Mouse (Mus musculus) neural tube, embryonic 13.5 days (tissue): ENCODE measurements around the gene Zfp444. TPM values are rescaled to one million over a fixed set of nuclear protein-coding genes. Genes with fewer than 3 reads are reported as not detected.
A peak's percentile ranks its signal among the peaks of the same experiment; 100 is the strongest.

Source experiments
- ATAC-seq: fragments of 200-750 bp; cut with Nextera tagmentation; 2 replicates; pipeline ENCODE4 v1.8.0; 2017; ENCODE audit warnings: low read depth, mild to moderate bottlenecking, moderate TSS enrichment, moderate library complexity
- H3K27ac ChIP-seq: fragments of 300-500 bp; sonication (generic); replicated peaks from 2 replicates; pipeline ENCODE4 v1.5.1; 2015; ENCODE audit warnings: moderate library complexity, mild to moderate bottlenecking, inconsistent platforms
- H3K27me3 ChIP-seq: fragments of 300-500 bp; sonication (generic); 2 replicates; pipeline ENCODE4 v1.6.1; 2015; ENCODE audit warnings: mild to moderate bottlenecking, inconsistent platforms
- H3K36me3 ChIP-seq: fragments of 300-500 bp; sonication (generic); 2 replicates; pipeline ENCODE4 v1.6.1; 2015; ENCODE audit warnings: mild to moderate bottlenecking, inconsistent platforms
- H3K4me1 ChIP-seq: fragments of 300-500 bp; sonication (generic); replicated peaks from 2 replicates; pipeline ENCODE4 v1.6.1; 2015; ENCODE audit warnings: inconsistent platforms
- H3K4me2 ChIP-seq: fragments of 300-500 bp; sonication (generic); 2 replicates; pipeline ENCODE4 v1.6.1; 2015; ENCODE audit warnings: inconsistent platforms, mild to moderate bottlenecking, moderate library complexity
- H3K4me3 ChIP-seq: fragments of 300-500 bp; sonication (generic); 2 replicates; pipeline ENCODE4 v1.5.1; 2015; ENCODE audit warnings: mild to moderate bottlenecking, inconsistent platforms
- H3K9ac ChIP-seq: fragments of 300-500 bp; sonication (generic); 2 replicates; pipeline ENCODE4 v1.6.1; 2015; ENCODE audit warnings: moderate library complexity, mild to moderate bottlenecking, inconsistent platforms
- H3K9me3 ChIP-seq: fragments of 300-500 bp; sonication (generic); 2 replicates; pipeline ENCODE4 v1.6.1; 2016; ENCODE audit warnings: inconsistent platforms
- WGBS: fragments of 180-500 bp; shearing (Covaris S2); methylation state at CpG from one replicate; pipeline ENCODE4 v1.1.7; 2015; 5-methylcytosine and 5-hydroxymethylcytosine counted together
- polyA plus RNA-seq: library from polyadenylated mRNA; unstranded; fragments of >200 nt; fragmentation: Nextera tagmentation; extraction: Ambion mirVana; gene quantifications from 2 replicates; pipeline ENCODE4 v1.2.1, GENCODE M21; 2015

The Zfp444 gene
- polyA plus RNA-seq, 1 experiment from 2014 or later = 81.0 TPM

DNA sequence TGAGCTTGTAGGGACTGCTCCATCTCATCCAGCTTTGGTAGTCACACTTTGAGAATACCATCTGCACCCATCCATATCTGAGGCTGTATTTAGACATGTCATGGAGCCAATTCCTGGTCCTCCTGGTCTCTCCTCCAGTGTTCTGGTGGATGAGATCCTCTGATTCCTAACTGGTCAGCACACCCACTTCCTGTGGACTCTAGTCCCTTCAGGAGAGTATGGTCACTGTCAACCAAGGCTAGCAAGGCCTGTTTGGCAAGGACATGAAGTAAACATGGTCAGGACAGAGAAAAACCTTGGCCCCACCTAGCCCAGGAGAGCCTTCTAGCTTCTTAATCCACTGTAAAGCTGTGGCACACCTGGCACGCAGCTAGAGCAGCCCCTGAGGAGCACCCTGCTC, 20.8 kb upstream of the Zfp444 start:
- Histone ChIP-seq H3K27me3 (no peaks in the 10 kb centered on the region), H3K4me3 (no peak overlapping the region), H3K36me3 (no peaks in the 10 kb centered on the region), H3K27ac (no peak overlapping the region), H3K9me3 (no peaks in the 10 kb centered on the region), H3K4me2 (no peak overlapping the region), H3K4me1 (peaks cover 57% of the 10 kb centered on the region), H3K9ac (no peak overlapping the region)
- ATAC-seq = no peak
- WGBS = 83% methylated on average over 1 of the region's 1 CpGs

DNA sequence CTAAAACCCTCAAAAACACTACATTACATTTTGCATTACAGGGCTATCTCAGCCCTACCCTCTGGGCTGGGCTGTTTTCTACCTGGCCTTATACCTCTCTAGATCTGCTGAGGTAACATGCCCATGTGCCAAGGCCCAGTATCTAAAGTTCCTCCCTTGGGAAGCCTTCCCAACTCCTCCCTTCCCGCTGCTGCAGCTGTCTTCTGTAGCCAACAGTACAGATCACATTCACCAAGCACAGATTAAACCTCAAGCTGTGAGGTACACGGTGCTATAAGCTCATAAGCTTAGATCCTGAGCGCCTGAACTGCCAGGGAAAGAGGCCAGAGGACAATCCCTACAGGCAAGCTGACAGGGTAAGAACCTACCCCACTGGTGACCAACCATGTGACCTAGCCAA, 20.0 kb upstream of the Zfp444 start:
- no peak overlapping the region for H3K27ac ChIP-seq
- peaks cover 63% of the 10 kb centered on the region for H3K4me1 ChIP-seq
- no peaks in the 10 kb centered on the region for H3K36me3 ChIP-seq
- H3K4me2 ChIP-seq = no peak overlapping the region
- H3K4me3 ChIP-seq = no peak overlapping the region
- no peak for ATAC-seq
- H3K9me3 ChIP-seq = no peaks in the 10 kb centered on the region
- no peak overlapping the region for H3K9ac ChIP-seq
- WGBS = 85% methylated on average over 3 of the region's 3 CpGs
- no peaks in the 10 kb centered on the region for H3K27me3 ChIP-seq

DNA sequence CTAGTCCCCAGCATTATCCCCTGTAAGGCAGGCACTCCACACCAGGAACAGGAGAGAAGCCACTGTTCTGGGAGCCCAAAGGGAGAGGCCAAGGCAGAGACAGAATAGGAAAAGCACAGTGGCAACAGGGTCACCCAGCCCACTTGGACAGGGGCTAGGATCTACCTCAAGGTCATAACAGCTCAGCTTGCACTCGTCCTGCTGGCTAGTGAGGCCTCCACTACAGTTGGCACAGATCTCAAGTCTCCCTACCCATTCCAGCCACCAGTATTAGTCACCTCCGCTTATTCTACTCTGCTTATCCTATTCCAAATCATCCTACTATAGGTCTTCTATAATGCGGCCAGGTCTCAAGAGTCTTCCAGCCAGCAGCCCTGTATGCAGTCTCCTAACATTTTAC, 18.9 kb upstream of the Zfp444 start:
- Histone ChIP-seq H3K4me3 (no peak overlapping the region), H3K4me1 (peaks cover 56% of the 10 kb centered on the region), H3K9me3 (no peaks in the 10 kb centered on the region), H3K36me3 (no peaks in the 10 kb centered on the region), H3K9ac (no peak overlapping the region), H3K27me3 (no peaks in the 10 kb centered on the region), H3K27ac (no peak overlapping the region), H3K4me2 (no peak overlapping the region)
- WGBS = 97% methylated on average over 3 of the region's 3 CpGs
- no peak for ATAC-seq

DNA sequence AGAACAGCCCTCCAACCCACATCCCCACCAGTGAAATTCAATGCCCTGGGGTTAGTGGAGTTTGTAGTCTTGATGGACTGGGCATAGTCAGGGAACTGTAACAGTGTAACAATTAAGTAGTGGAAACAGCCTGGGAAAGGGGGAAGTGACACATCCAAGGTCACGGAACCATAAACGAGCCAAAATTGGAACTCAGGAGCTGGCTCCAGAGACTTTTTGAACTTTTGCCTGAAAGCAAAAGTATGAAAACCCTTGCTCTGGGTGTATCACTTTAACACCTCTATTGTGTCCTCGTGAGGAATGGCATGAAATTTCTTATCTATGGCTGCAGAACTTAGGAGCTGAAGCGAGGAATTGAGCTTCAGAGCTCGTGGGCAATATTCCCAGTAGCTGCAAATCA, 17.9 kb upstream of the Zfp444 start:
- Histone ChIP-seq H3K27me3 (no peaks in the 10 kb centered on the region), H3K4me3 (peak overlapping the region; percentile 83), H3K4me1 (peaks cover 46% of the 10 kb centered on the region), H3K36me3 (no peaks in the 10 kb centered on the region), H3K4me2 (peak overlapping the region; percentile 96), H3K27ac (no peak overlapping the region), H3K9ac (peak overlapping the region; percentile 92; the same call in 1 of the 2 replicates), H3K9me3 (no peaks in the 10 kb centered on the region)
- no peak for ATAC-seq
- WGBS = 86% methylated on average over 5 of the region's 5 CpGs

DNA sequence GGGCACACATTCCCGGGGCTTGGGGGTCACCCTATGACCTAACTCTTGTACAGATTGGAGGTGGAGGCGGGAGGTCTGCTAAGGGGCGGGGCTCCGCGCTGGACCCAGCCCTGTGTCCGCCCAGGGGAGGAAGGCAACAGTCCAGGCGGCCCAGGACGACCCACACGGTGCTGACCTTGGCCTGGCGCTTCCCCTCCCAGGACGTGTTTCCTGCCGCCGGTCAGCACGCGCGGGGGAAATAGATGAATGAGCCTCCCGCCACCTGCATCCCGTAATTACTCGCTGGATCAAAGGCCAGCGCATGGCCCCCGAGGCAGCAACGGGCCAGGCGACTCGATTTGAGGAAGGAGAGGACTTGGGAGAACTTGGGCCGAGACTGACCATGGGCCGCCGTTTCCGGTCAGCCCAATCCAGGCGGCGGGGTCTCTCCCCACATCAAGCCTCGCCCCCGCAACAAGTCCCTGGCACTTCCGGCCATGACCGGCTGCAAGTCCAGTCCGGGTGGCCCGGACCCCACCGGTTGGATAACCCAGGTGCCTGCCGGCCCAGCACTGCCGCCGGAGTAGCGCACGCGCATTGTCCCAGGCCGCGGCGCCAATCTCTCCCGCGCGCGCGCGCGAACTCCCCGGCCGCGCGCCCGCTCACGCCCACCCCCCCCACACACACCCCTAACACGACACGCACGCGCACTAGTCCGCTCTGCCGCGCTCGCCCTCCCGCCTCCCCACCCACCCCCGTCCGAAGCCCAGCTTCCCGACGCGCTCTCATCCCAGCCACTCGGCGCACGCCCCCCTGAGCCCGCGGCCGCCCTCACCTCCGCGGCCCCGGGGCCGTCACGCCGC, 16.8 kb upstream of the Zfp444 start:
- WGBS = under 1% methylated on average over 76 of the region's 85 CpGs
- H3K4me2 ChIP-seq = peak overlapping the region; percentile 96
- H3K4me1 ChIP-seq = peaks cover 44% of the 10 kb centered on the region
- H3K36me3 ChIP-seq = no peaks in the 10 kb centered on the region
- H3K27ac ChIP-seq = peak overlapping the region; percentile 97
- H3K9ac ChIP-seq = peak overlapping the region; percentile 92
- peak; percentile 81 for ATAC-seq
- H3K4me3 ChIP-seq = peak overlapping the region; percentile 83
- H3K27me3 ChIP-seq = no peaks in the 10 kb centered on the region
- no peaks in the 10 kb centered on the region for H3K9me3 ChIP-seq

DNA sequence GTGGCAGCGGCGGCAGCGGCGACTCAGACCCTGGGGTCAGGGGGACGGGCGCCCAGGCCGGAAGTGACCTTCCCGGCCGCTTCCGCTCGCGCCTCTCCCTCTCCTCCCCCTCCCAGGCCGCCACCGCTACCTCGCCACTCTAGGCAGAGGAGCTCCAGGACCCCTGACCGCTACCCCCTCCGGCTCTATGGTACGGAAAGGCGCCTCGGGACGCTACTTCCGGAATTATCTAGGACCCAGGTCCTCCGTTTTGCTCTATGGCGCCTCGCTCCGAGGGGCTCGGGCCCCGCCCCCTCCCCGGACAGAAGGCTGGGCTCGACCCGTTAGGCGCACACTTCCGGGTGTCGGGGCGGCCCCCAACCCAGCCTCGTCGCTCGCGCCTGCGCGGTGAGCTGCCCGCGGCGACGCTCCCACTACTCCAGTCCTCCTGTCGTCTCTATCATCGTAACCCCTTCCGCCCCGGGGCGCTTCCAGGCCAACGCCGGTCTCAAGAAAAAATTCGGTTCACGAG, 16.1 kb upstream of the Zfp444 start, which contains the start of gene Zfp787:
Gene Zfp787 (minus strand): TSS at position 97 of the 511 bp plus-strand sequence.
- WGBS = under 1% methylated on average over 49 of the region's 54 CpGs
- peaks cover 42% of the 10 kb centered on the region for H3K4me1 ChIP-seq

DNA sequence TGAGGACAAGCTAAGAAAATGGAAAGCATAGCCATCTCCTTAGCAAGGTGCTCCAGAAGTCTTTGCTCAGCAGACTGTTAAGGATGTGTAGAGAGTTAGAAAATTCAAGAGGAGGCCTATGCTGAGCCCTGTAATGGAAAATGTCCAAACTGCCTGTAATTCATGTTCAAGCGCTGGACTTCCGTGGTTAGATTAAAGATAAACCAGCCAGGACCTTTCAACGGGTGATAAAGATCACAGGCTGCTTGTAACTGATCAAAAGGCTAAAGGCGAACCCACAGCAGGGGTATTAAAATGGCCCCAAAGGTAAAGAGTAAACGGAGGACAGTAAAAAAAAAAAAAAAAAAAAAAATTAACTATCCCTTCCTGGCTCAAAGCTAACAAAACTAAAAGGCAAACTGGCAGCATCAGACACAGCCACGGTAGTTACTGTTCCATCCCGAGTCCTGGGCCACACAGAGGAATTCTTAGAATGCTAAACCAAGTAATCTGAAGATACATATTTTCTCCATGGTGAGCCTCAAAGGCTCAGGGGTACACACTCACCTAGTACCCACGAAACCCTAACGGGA, 15.0 kb upstream of the Zfp444 start:
- no peaks in the 10 kb centered on the region for H3K9me3 ChIP-seq
- H3K27me3 ChIP-seq = no peaks in the 10 kb centered on the region
- no peak overlapping the region for H3K27ac ChIP-seq
- peaks cover 35% of the 10 kb centered on the region for H3K4me1 ChIP-seq
- ATAC-seq = no peak
- peak overlapping the region; percentile 83 for H3K4me3 ChIP-seq
- WGBS = 63% methylated on average over 9 of the region's 9 CpGs
- peak overlapping the region; percentile 60 for H3K4me2 ChIP-seq
- H3K9ac ChIP-seq = peak overlapping the region; percentile 72
- no peaks in the 10 kb centered on the region for H3K36me3 ChIP-seq

More for the DNA sequence above, 16.1 kb upstream of the Zfp444 start, which contains the start of gene Zfp787:
- Histone ChIP-seq H3K4me3 (peak within 1 kb of the TSS; percentile 83), H3K27me3 (no peaks in the 10 kb centered on the region), H3K36me3 (no peaks in the 10 kb centered on the region), H3K9me3 (no peaks in the 10 kb centered on the region), H3K4me2 (peak within 1 kb of the TSS; percentile 96), H3K27ac (peak within 1 kb of the TSS; percentile 97), H3K9ac (peak within 1 kb of the TSS; percentile 92)
- peak; percentile 98 for ATAC-seq

DNA sequence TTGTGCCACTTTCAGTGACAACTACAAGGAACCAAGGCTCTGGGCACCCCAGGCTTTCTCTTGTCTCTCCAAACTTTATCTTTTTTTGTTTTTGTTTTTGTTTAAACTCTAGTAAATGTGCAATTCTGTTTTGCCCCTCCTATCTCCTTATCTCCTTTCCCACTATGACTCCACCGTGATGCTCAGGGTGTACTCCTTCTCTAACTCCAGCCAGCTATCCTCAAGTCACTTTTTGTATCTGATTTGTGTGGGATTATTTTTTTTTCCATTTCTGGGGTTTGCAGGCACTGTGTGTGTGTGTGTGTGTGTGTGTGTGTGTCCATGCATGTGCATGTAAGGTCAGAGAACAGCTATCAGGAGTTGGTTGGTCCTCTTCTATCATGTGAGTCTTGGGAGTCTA, 14.5 kb upstream of the Zfp444 start:
- no peak overlapping the region for H3K27ac ChIP-seq
- H3K4me1 ChIP-seq = peaks cover 32% of the 10 kb centered on the region
- H3K27me3 ChIP-seq = no peaks in the 10 kb centered on the region
- H3K4me3 ChIP-seq = no peak overlapping the region
- 90% methylated on average over 1 of the region's 1 CpGs for WGBS
- H3K9ac ChIP-seq = no peak overlapping the region
- no peaks in the 10 kb centered on the region for H3K9me3 ChIP-seq
- H3K4me2 ChIP-seq = no peak overlapping the region
- ATAC-seq = no peak
- no peaks in the 10 kb centered on the region for H3K36me3 ChIP-seq

DNA sequence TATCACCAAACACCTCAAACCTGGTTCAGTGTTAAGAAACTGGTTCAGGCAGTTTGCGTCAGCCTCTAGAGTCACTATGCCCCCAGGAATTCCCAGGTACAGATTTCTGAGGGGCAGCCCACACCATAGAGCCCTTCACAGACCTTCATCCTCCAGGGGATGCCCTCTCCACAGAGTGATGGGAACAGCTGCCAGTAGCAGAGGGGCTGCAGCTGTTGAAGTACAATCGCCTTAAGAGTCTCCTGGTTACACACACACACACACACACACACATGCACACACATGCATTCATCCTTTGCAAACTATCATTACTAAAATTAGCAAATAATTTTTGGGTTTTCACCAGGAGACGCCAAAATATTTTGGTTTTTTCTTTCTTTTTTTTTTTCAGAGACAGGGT, 12.4 kb upstream of the Zfp444 start:
- ATAC-seq = no peak
- H3K9ac ChIP-seq = no peak overlapping the region
- no peaks in the 10 kb centered on the region for H3K27me3 ChIP-seq
- H3K4me1 ChIP-seq = peaks cover 12% of the 10 kb centered on the region
- H3K4me3 ChIP-seq = no peak overlapping the region
- no peak overlapping the region for H3K27ac ChIP-seq
- 86% methylated on average over 3 of the region's 3 CpGs for WGBS
- H3K36me3 ChIP-seq = no peaks in the 10 kb centered on the region
- H3K9me3 ChIP-seq = no peaks in the 10 kb centered on the region
- H3K4me2 ChIP-seq = no peak overlapping the region

DNA sequence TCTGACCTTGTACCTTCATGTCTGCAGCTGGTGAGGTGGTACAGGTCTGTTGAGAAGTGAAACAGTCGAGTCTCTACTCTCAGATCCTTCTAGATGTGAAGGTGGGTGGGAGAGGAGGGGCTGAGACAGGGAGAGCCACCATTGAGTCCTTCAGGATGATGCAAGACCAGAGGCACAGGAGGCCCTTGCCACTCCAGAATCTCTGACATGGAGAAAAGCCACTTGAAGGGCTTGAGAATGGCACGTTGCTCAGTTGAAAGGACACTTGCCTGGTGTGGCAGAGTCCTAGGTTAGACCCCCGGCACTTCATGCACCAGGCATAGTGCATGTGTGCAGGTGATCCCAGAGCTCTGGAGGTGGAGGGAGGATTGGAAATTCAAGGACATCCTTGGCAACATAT, 10.5 kb upstream of the Zfp444 start:
- ATAC-seq = no peak
- WGBS = 60% methylated on average over 3 of the region's 3 CpGs

DNA sequence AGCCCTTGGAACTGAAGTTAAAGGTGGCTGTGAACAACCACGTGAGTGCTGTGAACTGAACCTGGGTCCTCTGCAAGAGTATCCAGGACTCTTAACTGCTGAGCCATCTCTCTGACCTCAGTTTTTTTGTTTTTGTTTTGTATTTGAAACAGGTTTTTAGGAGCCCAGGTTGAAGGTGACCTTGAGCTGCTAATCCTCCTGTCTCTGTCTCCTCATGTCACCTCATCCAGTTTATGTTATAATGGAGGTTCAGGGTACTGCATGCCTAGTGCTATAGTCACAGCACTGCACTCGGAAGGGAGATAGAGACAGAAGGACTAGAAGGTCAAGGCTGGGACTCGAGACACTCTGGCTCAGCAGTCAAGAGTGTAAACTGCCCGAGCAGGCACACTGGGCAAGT, 9.9 kb upstream of the Zfp444 start:
- Histone ChIP-seq H3K27ac (no peak overlapping the region), H3K4me1 (no peaks in the 10 kb centered on the region), H3K4me3 (no peak overlapping the region), H3K36me3 (no peaks in the 10 kb centered on the region), H3K4me2 (no peak overlapping the region), H3K27me3 (no peaks in the 10 kb centered on the region), H3K9ac (no peak overlapping the region), H3K9me3 (no peaks in the 10 kb centered on the region)
- WGBS = 75% methylated on average over 4 of the region's 4 CpGs
- no peak for ATAC-seq

More for the DNA sequence above, 10.5 kb upstream of the Zfp444 start:
- Histone ChIP-seq H3K4me1 (peaks cover 5% of the 10 kb centered on the region), H3K9ac (no peak overlapping the region), H3K36me3 (no peaks in the 10 kb centered on the region), H3K27ac (no peak overlapping the region), H3K4me2 (no peak overlapping the region), H3K9me3 (no peaks in the 10 kb centered on the region), H3K27me3 (no peaks in the 10 kb centered on the region), H3K4me3 (no peak overlapping the region)

DNA sequence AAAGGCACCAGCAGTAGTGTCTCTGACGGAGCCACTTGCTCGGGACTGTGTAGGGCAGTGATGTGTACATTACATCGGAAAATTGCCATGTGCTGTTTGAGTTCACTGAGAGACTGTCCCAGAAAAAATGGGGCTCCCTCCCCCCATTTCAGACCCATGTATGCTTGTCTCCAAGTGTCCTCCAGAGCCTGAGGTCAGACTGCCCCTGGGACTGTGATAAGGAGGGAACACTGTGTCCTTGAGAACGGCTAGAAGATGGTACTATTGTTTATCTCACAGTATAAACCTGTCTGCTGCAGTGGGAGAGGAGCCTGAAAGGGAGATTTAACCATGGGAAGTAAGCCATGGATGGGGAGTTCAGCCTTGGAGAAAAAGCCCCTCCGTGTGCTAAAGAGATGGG, 7.4 kb upstream of the Zfp444 start:
- Histone ChIP-seq H3K4me1 (no peaks in the 10 kb centered on the region), H3K27ac (no peak overlapping the region), H3K27me3 (no peaks in the 10 kb centered on the region), H3K4me3 (no peak overlapping the region), H3K4me2 (no peak overlapping the region), H3K9me3 (no peaks in the 10 kb centered on the region), H3K36me3 (no peaks in the 10 kb centered on the region), H3K9ac (no peak overlapping the region)
- WGBS = 75% methylated on average over 5 of the region's 5 CpGs
- ATAC-seq = no peak
